ENCODE assay signal across 8 mouse cellular contexts in the genomic region with DNA sequence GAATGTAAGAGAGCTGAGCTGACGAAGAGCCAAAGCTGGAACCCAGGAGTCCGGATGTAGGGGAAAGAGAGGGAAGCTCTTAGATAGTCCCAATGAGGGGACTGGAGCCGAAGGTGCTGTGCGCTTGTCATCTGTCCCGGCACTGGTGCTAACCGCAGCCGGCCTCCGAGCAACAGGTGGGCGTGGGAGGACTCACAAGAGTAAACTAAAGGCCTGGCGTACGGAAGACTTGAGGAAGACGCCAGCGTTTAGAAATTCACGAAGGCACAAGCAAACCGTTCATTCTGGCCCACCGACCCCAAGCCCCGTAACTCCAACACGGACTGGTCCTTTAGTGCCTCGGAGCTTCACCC. TPM values are rescaled to one million over a fixed set of nuclear protein-coding genes. Genes with fewer than 3 reads are reported as not detected.
DNase-seq lines count a peak whose midpoint lies in the region; ATAC-seq and TF ChIP-seq lines count a peak whose summit lies in the region.

No protein-coding gene starts in this region.

- H3K9me3 ChIP-seq in heart, embryonic 10.5 days, result no peaks in the 10 kb centered on the region
- no peaks in the 10 kb centered on the region for H3K9me3 ChIP-seq in intestine, postnatal 0 days (ENCODE audit: control insufficient read depth)

- DNase-seq in heart, embryonic 10.5 days (ENCODE audit: low spot score), result no peak
- DNase-seq in heart, adult 18-20 months, result no peak
- no peak for DNase-seq in thymus, adult 2 months
- DNase-seq in thymus, postnatal 4 days, result no peak
- DNase-seq in cerebellum, adult 11-12 months, result no peak
- no peak for DNase-seq in adrenal gland, postnatal 14 days

- WGBS in heart, embryonic 10.5 days, result under 1% methylated on average over 19 of the region's 19 CpGs
- WGBS in thymus, adult 2 months, result 0% methylated on average over 19 of the region's 19 CpGs
- WGBS in intestine, postnatal 0 days, result under 1% methylated on average over 19 of the region's 19 CpGs

- H3K27ac ChIP-seq in heart, embryonic 10.5 days, result peak overlapping the region; percentile 84
- H3K27ac ChIP-seq in thymus, adult 2 months (ENCODE audit: control insufficient read depth, insufficient read depth, low read length), result peak overlapping the region; percentile 19; the same call in 1 of the 2 replicates
- peak overlapping the region; percentile 9; the same call in 1 of the 2 replicates for H3K27ac ChIP-seq in intestine, postnatal 0 days (ENCODE audit: low read depth, low read length)

- peaks cover 17% of the 10 kb centered on the region for H3K4me1 ChIP-seq in heart, embryonic 10.5 days
- peaks cover 4% of the 10 kb centered on the region for H3K4me1 ChIP-seq in thymus, adult 2 months (replicated peaks; ENCODE audit: control insufficient read depth, insufficient read depth, low read length)
- peaks cover 10% of the 10 kb centered on the region; the same call in 1 of the 2 replicates for H3K4me1 ChIP-seq in intestine, postnatal 0 days (replicated peaks; ENCODE audit: control insufficient read depth, insufficient read depth, low read length)

- H3K27me3 ChIP-seq in heart, embryonic 10.5 days (ENCODE audit: insufficient read depth, poor library complexity, severe bottlenecking), result no peaks in the 10 kb centered on the region
- H3K27me3 ChIP-seq in thymus, adult 2 months (ENCODE audit: control insufficient read depth, insufficient read depth, low read length), result no peaks in the 10 kb centered on the region
- no peaks in the 10 kb centered on the region for H3K27me3 ChIP-seq in intestine, postnatal 0 days (replicated peaks; ENCODE audit: control insufficient read depth, insufficient read depth, low read length)
- H3K27me3 ChIP-seq in myocyte (ENCODE audit: control insufficient read depth, insufficient read depth, insufficient read length), result no peaks in the 10 kb centered on the region

- peak overlapping the region; percentile 82 for H3K4me2 ChIP-seq in intestine, postnatal 0 days (replicated peaks; ENCODE audit: low read depth)
- H3K4me2 ChIP-seq in myocyte (ENCODE audit: low read depth), result peak overlapping the region; percentile 93

- peaks cover 53% of the 10 kb centered on the region for H3K79me2 ChIP-seq in myocyte (ENCODE audit: control insufficient read depth, insufficient read depth)

- peak overlapping the region; percentile 31; the same call in 1 of the 2 replicates for H3K9ac ChIP-seq in intestine, postnatal 0 days (ENCODE audit: low read depth, low read length)

- H3ac ChIP-seq in myocyte (ENCODE audit: control insufficient read depth, insufficient read length), result peak overlapping the region; percentile 61

- no peak for TF ChIP-seq POLR2A in thymus, adult 2 months (IDR thresholded peaks at IDR 0.05; ENCODE audit: control insufficient read depth, extremely low read depth, insufficient read depth, low read length, poor library complexity)
- TF ChIP-seq POLR2A in myocyte (IDR thresholded peaks at IDR 0.05; ENCODE audit: insufficient read length, low read depth), result no peak

- TF ChIP-seq CTCF in thymus, adult 2 months (IDR thresholded peaks at IDR 0.05; ENCODE audit: borderline replicate concordance, control insufficient read depth, extremely low read depth, insufficient read depth, low read length, poor library complexity), result no peak
- no peak for TF ChIP-seq CTCF in intestine, postnatal 0 days (IDR thresholded peaks at IDR 0.05; ENCODE audit: low read depth)

- H3K4me3 ChIP-seq in heart, embryonic 10.5 days, result peak overlapping the region; percentile 73
- peak overlapping the region; percentile 71 for H3K4me3 ChIP-seq in thymus, adult 2 months (ENCODE audit: control insufficient read depth, insufficient read depth, low read length)
- H3K4me3 ChIP-seq in intestine, postnatal 0 days (ENCODE audit: low read depth, low read length), result peak overlapping the region; percentile 64
- H3K4me3 ChIP-seq in myocyte, result peak overlapping the region; percentile 77

- peaks cover 39% of the 10 kb centered on the region for H3K36me3 ChIP-seq in heart, embryonic 10.5 days
- H3K36me3 ChIP-seq in thymus, adult 2 months (ENCODE audit: control insufficient read depth, insufficient read depth, low read length), result no peaks in the 10 kb centered on the region
- H3K36me3 ChIP-seq in intestine, postnatal 0 days (ENCODE audit: control insufficient read depth, insufficient read depth), result peaks cover 23% of the 10 kb centered on the region
- peaks cover 28% of the 10 kb centered on the region for H3K36me3 ChIP-seq in myocyte (ENCODE audit: control insufficient read depth, insufficient read depth)

- peak; percentile 21; the same call in 1 of the 2 replicates for ATAC-seq in intestine, postnatal 0 days

TF ChIP-seq in myocyte, 11 proteins besides CTCF, POLR2A, EP300 and RAD21:
- TF ChIP-seq USF1 (IDR thresholded peaks at IDR 0.05; ENCODE audit: low read depth), result no peak
- peak in 2 of 3 experiments; percentile 71 to 88 for TF ChIP-seq MYOD1 (IDR thresholded peaks at IDR 0.05; ENCODE audit: control insufficient read depth in 1 of 3, insufficient read length in 2 of 3, low read depth in 2 of 3)
- peak; percentile 4 to 85 (median 75) for TF ChIP-seq MYOG (IDR thresholded peaks at IDR 0.05; ENCODE audit: control insufficient read depth in 1 of 3, insufficient read depth in 1 of 3, insufficient read length in 2 of 3, low read depth in 2 of 3)

RNA-seq across cellular contexts. Expression of gene Fdps, which starts 0.3 kb away (rescaled TPM):
- polyA plus RNA-seq in heart, embryonic 10.5 days (2016; fragmentation: Nextera tagmentation; extraction: Ambion mirVana), result 220 and 253 TPM in 2 replicates
- total RNA-seq in heart, adult 18-20 months (2021), result 10 to 100 TPM; 24.2 to 25.6 TPM
- 58.1 and 71.6 TPM in 2 replicates for polyA plus RNA-seq in thymus, adult 2 months (2012; rRNA removed)
- 138 and 154 TPM in 2 replicates for polyA plus RNA-seq in intestine, postnatal 0 days (2015; fragmentation: Nextera tagmentation; extraction: Ambion mirVana)
- polyA plus RNA-seq in myocyte (2012; fragmentation: generic; extraction: Trizol), result 863 TPM
- total RNA-seq in adrenal gland, postnatal 14 days (2021), result 99.6 and 157 TPM in 2 replicates

RNA-seq across cellular contexts. Expression of gene Gm43738, which starts 0.5 kb away (rescaled TPM):
- not detected in 2 replicates for polyA plus RNA-seq in heart, embryonic 10.5 days (2016; fragmentation: Nextera tagmentation; extraction: Ambion mirVana)
- total RNA-seq in heart, adult 18-20 months (2021), result not detected
- polyA plus RNA-seq in thymus, adult 2 months (2012; rRNA removed), result not detected in 2 replicates
- polyA plus RNA-seq in intestine, postnatal 0 days (2015; fragmentation: Nextera tagmentation; extraction: Ambion mirVana), result not detected in 2 replicates
- polyA plus RNA-seq in myocyte (2012; fragmentation: generic; extraction: Trizol), result 0.02 TPM
- not detected in 2 replicates for total RNA-seq in adrenal gland, postnatal 14 days (2021)

RNA-seq across cellular contexts. Expression of gene Rusc1, which starts 8.3 kb away (rescaled TPM):
- polyA plus RNA-seq in heart, embryonic 10.5 days (2016; fragmentation: Nextera tagmentation; extraction: Ambion mirVana), result 10.1 and 11.6 TPM in 2 replicates
- 10 to 100 TPM; 25.9 to 30.0 TPM for total RNA-seq in heart, adult 18-20 months (2021)
- 45.8 and 50.9 TPM in 2 replicates for polyA plus RNA-seq in thymus, adult 2 months (2012; rRNA removed)
- polyA plus RNA-seq in intestine, postnatal 0 days (2015; fragmentation: Nextera tagmentation; extraction: Ambion mirVana), result 29.0 and 32.5 TPM in 2 replicates
- 20.2 TPM for polyA plus RNA-seq in myocyte (2012; fragmentation: generic; extraction: Trizol)
- total RNA-seq in adrenal gland, postnatal 14 days (2021), result 19.8 and 21.5 TPM in 2 replicates

RNA-seq across cellular contexts. Expression of gene Pklr, which starts 34.5 kb away (rescaled TPM):
- 12.4 and 14.7 TPM in 2 replicates for polyA plus RNA-seq in heart, embryonic 10.5 days (2016; fragmentation: Nextera tagmentation; extraction: Ambion mirVana)
- total RNA-seq in heart, adult 18-20 months (2021), result not detected
- 2.2 and 2.7 TPM in 2 replicates for polyA plus RNA-seq in thymus, adult 2 months (2012; rRNA removed)
- polyA plus RNA-seq in intestine, postnatal 0 days (2015; fragmentation: Nextera tagmentation; extraction: Ambion mirVana), result 91.8 and 103 TPM in 2 replicates
- not detected for polyA plus RNA-seq in myocyte (2012; fragmentation: generic; extraction: Trizol)
- total RNA-seq in adrenal gland, postnatal 14 days (2021), result 1.6 and 15.1 TPM in 2 replicates

RNA-seq across cellular contexts. Expression of gene Hcn3, which starts 58.6 kb away (rescaled TPM):
- polyA plus RNA-seq in heart, embryonic 10.5 days (2016; fragmentation: Nextera tagmentation; extraction: Ambion mirVana), result 0.77 and 0.85 TPM in 2 replicates
- total RNA-seq in heart, adult 18-20 months (2021), result under 1 TPM; 0.30 to 0.62 TPM
- polyA plus RNA-seq in thymus, adult 2 months (2012; rRNA removed), result 15.9 and 18.1 TPM in 2 replicates
- 1.1 TPM in 2 replicates for polyA plus RNA-seq in intestine, postnatal 0 days (2015; fragmentation: Nextera tagmentation; extraction: Ambion mirVana)
- 0.10 TPM for polyA plus RNA-seq in myocyte (2012; fragmentation: generic; extraction: Trizol)
- 3.3 and 5.3 TPM in 2 replicates for total RNA-seq in adrenal gland, postnatal 14 days (2021)

Comparison
In these comparisons a context has a peak if more than half of its experiments do, and no peak if none do; other contexts are left out.
1. H3K27ac ChIP-seq: peak in every context shown above with its lines; median percentile 84 in heart, embryonic 10.5 days; 19 in thymus, adult 2 months; 9 in intestine, postnatal 0 days.